Comparison of ENCODE assay signal across 8 mouse cellular contexts in the genomic region with DNA sequence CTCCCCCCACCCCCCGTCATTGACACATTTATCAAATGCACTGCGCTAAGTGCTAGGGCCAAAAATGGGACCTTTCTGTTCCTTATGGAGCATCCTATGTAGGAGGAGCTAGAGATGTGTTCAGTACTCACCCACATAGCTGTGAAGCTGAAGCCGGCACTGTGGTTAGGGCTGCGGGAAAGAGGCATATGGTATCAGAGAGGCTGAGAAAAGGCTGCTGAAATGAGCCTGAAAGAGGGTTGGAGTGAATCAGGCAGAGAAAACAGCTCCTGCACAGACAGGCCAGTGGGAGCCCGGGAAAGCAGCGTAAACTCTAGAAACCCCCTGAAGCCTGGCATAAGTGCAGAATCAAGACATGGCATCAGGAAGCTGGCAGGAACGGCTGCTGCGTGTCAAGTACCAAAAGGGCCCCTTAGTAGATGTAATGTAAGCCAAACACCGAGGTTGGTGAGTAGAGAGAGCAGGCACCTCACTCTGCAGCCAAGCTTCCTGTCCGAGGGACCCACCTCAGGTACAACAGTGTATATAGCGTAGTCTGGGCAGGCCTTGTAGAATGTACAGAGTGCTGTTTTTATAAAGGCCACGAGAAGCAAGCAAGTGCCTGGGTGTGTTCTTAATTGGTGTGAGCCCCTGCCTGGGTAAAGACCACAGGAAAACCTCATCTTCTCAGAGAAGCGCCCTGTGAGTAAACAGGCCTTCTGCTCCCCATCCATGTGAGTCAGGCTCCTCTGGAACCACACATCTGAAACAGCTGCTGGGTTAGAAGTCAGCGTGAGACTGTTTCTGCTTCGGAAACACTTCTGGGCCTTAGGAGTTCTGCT. TPM values are rescaled to one million over a fixed set of nuclear protein-coding genes. Genes with fewer than 3 reads are reported as not detected.
DNase-seq lines count a peak whose midpoint lies in the region; ATAC-seq and TF ChIP-seq lines count a peak whose summit lies in the region.

No protein-coding gene starts in this region.

- intact Hi-C loops in heart, postnatal 14 days (cut with DNase I) = no loop called here

- H3K79me2 ChIP-seq in C2C12 (ENCODE audit: control insufficient read depth, insufficient read depth) = peaks cover 98% of the 10 kb centered on the region

- peaks cover 48% of the 10 kb centered on the region for H3K36me3 ChIP-seq in C2C12 (ENCODE audit: control insufficient read depth, insufficient read depth)
- H3K36me3 ChIP-seq in midbrain, embryonic 16.5 days (ENCODE audit: control insufficient read depth, insufficient read depth, low read length) = no peaks in the 10 kb centered on the region

- peak overlapping the region; percentile 56 for H3ac ChIP-seq in C2C12 (ENCODE audit: control insufficient read depth, insufficient read length, low read depth)

- no peak overlapping the region for H3K4me2 ChIP-seq in midbrain, embryonic 16.5 days (ENCODE audit: low read length)

- H3K9ac ChIP-seq in midbrain, embryonic 16.5 days (ENCODE audit: low read depth, low read length) = no peak overlapping the region

- H3K27ac ChIP-seq in midbrain, embryonic 16.5 days (ENCODE audit: low read length) = no peak overlapping the region

- TF ChIP-seq CTCF in C2C12 (IDR thresholded peaks at IDR 0.05; ENCODE audit: control insufficient read depth, insufficient read depth, insufficient read length) = no peak

- H3K79me3 ChIP-seq in C2C12 (ENCODE audit: low read depth) = peaks cover 71% of the 10 kb centered on the region

- peak; percentile 48 for ATAC-seq in megakaryocyte, adult 5-6 weeks (ENCODE audit: poor library complexity, severe bottlenecking)
- ATAC-seq in midbrain, embryonic 16.5 days = no peak

- peaks cover 2% of the 10 kb centered on the region for H3K4me1 ChIP-seq in midbrain, embryonic 16.5 days (ENCODE audit: control insufficient read depth, insufficient read depth, low read length)

- no peaks in the 10 kb centered on the region for H3K9me3 ChIP-seq in midbrain, embryonic 16.5 days (replicated peaks; ENCODE audit: control insufficient read depth, low read length, poor library complexity, severe bottlenecking)

- no peak overlapping the region for H3K4me3 ChIP-seq in C2C12 (ENCODE audit: insufficient read depth, poor library complexity, severe bottlenecking)
- no peak overlapping the region for H3K4me3 ChIP-seq in midbrain, embryonic 16.5 days (ENCODE audit: low read depth, low read length)

- 76% methylated on average over 15 of the region's 15 CpGs for WGBS in midbrain, embryonic 16.5 days

- DNase-seq in heart, adult 11 months = peak; percentile 89
- DNase-seq in heart, postnatal 14 days = no peak
- peak; percentile 72 to 81 for DNase-seq in frontal cortex, adult 2 months (ENCODE audit: extremely low spot score in 1 of 2, low spot score in 1 of 2)
- no peak for DNase-seq in adrenal gland, adult 8-10 months
- no peak for DNase-seq in cerebellum, postnatal 36 days

- H3K27me3 ChIP-seq in C2C12 (ENCODE audit: control insufficient read depth, insufficient read depth, insufficient read length) = no peaks in the 10 kb centered on the region
- H3K27me3 ChIP-seq in midbrain, embryonic 16.5 days (ENCODE audit: control insufficient read depth, insufficient read depth, low read depth, low read length) = no peaks in the 10 kb centered on the region

TF ChIP-seq in C2C12, 6 proteins besides CTCF, POLR2A, EP300 and RAD21:
- TF ChIP-seq FOSL1 (IDR thresholded peaks at IDR 0.05; ENCODE audit: insufficient read depth, low read length, poor library complexity, severe bottlenecking) (no peak), USF1 (IDR thresholded peaks at IDR 0.05; ENCODE audit: low read depth) (no peak), MYOG (IDR thresholded peaks at IDR 0.05; ENCODE audit: control insufficient read depth, extremely low read depth, insufficient read length) (no peak), MYOD1 (IDR thresholded peaks at IDR 0.05; ENCODE audit: control insufficient read depth, insufficient read length, low read depth) (peak; percentile 84), MAX (IDR thresholded peaks at IDR 0.05) (peak; percentile 22), CEBPB (IDR thresholded peaks at IDR 0.05; ENCODE audit: low read depth) (no peak)

RNA-seq across cellular contexts. Expression of a gene that starts 10.9 kb away (rescaled TPM):
- 100 to 1,000 TPM; 103 to 110 TPM for total RNA-seq in heart, postnatal 14 days (2021)
- polyA plus RNA-seq in C2C12 (2012; fragmentation: generic; extraction: Trizol) = 298 TPM
- polyA plus RNA-seq in frontal cortex, adult 2 months (2012; rRNA removed) = 165 and 175 TPM in 2 replicates
- 90.2 and 109 TPM in 2 replicates for total RNA-seq in megakaryocyte, adult 5-6 weeks (2015)
- 98.0 and 125 TPM in 2 replicates for total RNA-seq in megakaryocyte, adult 5-6 weeks (2017)
- 100 to 1,000 TPM; 114 to 145 (median 129) TPM for total RNA-seq in adrenal gland, adult 8-10 months (2022)
- polyA plus RNA-seq in midbrain, embryonic 16.5 days (2015; fragmentation: Nextera tagmentation; extraction: Ambion mirVana) = 149 and 160 TPM in 2 replicates

RNA-seq across cellular contexts. Expression of a gene that starts 16.0 kb away (rescaled TPM):
- total RNA-seq in heart, postnatal 14 days (2021) = 10 to 100 TPM; 66.9 to 71.9 TPM
- 32.8 TPM for polyA plus RNA-seq in C2C12 (2012; fragmentation: generic; extraction: Trizol)
- polyA plus RNA-seq in frontal cortex, adult 2 months (2012; rRNA removed) = 56.0 and 63.3 TPM in 2 replicates
- total RNA-seq in megakaryocyte, adult 5-6 weeks (2015) = 52.0 and 52.9 TPM in 2 replicates
- total RNA-seq in megakaryocyte, adult 5-6 weeks (2017) = 57.5 and 64.0 TPM in 2 replicates
- total RNA-seq in adrenal gland, adult 8-10 months (2022) = 10 to 100 TPM; 51.9 to 66.2 (median 63.3) TPM
- 90.2 and 92.9 TPM in 2 replicates for polyA plus RNA-seq in midbrain, embryonic 16.5 days (2015; fragmentation: Nextera tagmentation; extraction: Ambion mirVana)

RNA-seq across cellular contexts. Expression of a gene that starts 31.1 kb away (rescaled TPM):
- total RNA-seq in heart, postnatal 14 days (2021) = 10 to 100 TPM; 50.2 to 55.6 TPM
- 0.36 TPM for polyA plus RNA-seq in C2C12 (2012; fragmentation: generic; extraction: Trizol)
- polyA plus RNA-seq in frontal cortex, adult 2 months (2012; rRNA removed) = 0.15 TPM in 1 of 2 replicates, not detected in the other
- not detected in 2 replicates for total RNA-seq in megakaryocyte, adult 5-6 weeks (2015)
- total RNA-seq in megakaryocyte, adult 5-6 weeks (2017) = not detected in 2 replicates
- under 1 TPM in 2 of 4 experiments, not detected in 2; 0.15 to 0.16 TPM for total RNA-seq in adrenal gland, adult 8-10 months (2022)
- polyA plus RNA-seq in midbrain, embryonic 16.5 days (2015; fragmentation: Nextera tagmentation; extraction: Ambion mirVana) = 0.09 TPM in 1 of 2 replicates, not detected in the other

RNA-seq across cellular contexts. Expression of a gene that starts 42.5 kb away (rescaled TPM):
- 10 to 100 TPM; 32.1 to 34.7 TPM for total RNA-seq in heart, postnatal 14 days (2021)
- 6.4 TPM for polyA plus RNA-seq in C2C12 (2012; fragmentation: generic; extraction: Trizol)
- 9.3 and 11.5 TPM in 2 replicates for polyA plus RNA-seq in frontal cortex, adult 2 months (2012; rRNA removed)
- total RNA-seq in megakaryocyte, adult 5-6 weeks (2015) = 21.5 and 22.6 TPM in 2 replicates
- total RNA-seq in megakaryocyte, adult 5-6 weeks (2017) = 98.2 and 120 TPM in 2 replicates
- total RNA-seq in adrenal gland, adult 8-10 months (2022) = 10 to 100 TPM; 45.7 to 50.8 (median 47.5) TPM
- polyA plus RNA-seq in midbrain, embryonic 16.5 days (2015; fragmentation: Nextera tagmentation; extraction: Ambion mirVana) = 35.6 and 40.4 TPM in 2 replicates

Comparison
In these comparisons a context has a peak if more than half of its experiments do, and no peak if none do; other contexts are left out.
1. DNase-seq: peak in heart, adult 11 months (single experiment) and frontal cortex, adult 2 months (2 of 2); none in heart, postnatal 14 days (0 of 2), adrenal gland, adult 8-10 months (single experiment) and cerebellum, postnatal 36 days (0 of 2).
2. RNA of a gene that starts 31.1 kb away (total RNA-seq): 50.2 to 55.6 TPM in heart, postnatal 14 days; 0.15 to 0.16 TPM in adrenal gland, adult 8-10 months and not detected in megakaryocyte, adult 5-6 weeks; every median in the first group is over 10 times any median in the second.